Mouse (Mus musculus) forebrain, postnatal 0 days (tissue): ENCODE data around the gene Gatad2a. TPM values are rescaled to one million over a fixed set of nuclear protein-coding genes. Genes with fewer than 3 reads are reported as not detected.
A peak's percentile ranks its signal among the peaks of the same experiment; 100 is the strongest.

Source experiments
- ATAC-seq: fragments of 200-750 bp; cut with Nextera tagmentation; 2 replicates; pipeline ENCODE4 v1.8.0; 2017; ENCODE audit warnings: mild to moderate bottlenecking, moderate library complexity
- DNase-seq: peaks from one replicate; pipeline ENCODE4 v3.0.0-alpha.2; 2015
- H3K27ac ChIP-seq: fragments of 300-500 bp; sonication (generic); 2 replicates; pipeline ENCODE4 v1.5.1; 2014; ENCODE audit warnings: low read depth, mild to moderate bottlenecking, antibody characterized with exemption, low read length, moderate library complexity, mixed read lengths
- H3K27me3 ChIP-seq: fragments of 300-500 bp; sonication (generic); 2 replicates; pipeline ENCODE4 v1.6.1; 2014; ENCODE audit warnings: mild to moderate bottlenecking, low read length, mixed read lengths; ENCODE audit not compliant: insufficient read depth
- H3K36me3 ChIP-seq: fragments of 300-500 bp; sonication (generic); 2 replicates; pipeline ENCODE4 v1.6.1; 2014; ENCODE audit warnings: mild to moderate bottlenecking, moderate library complexity; ENCODE audit not compliant: insufficient read depth
- H3K4me1 ChIP-seq: fragments of 300-500 bp; sonication (generic); 2 replicates; pipeline ENCODE4 v1.6.1; 2014; ENCODE audit warnings: antibody characterized with exemption; ENCODE audit not compliant: insufficient read depth
- H3K4me2 ChIP-seq: fragments of 300-500 bp; sonication (generic); 2 replicates; pipeline ENCODE4 v1.6.1; 2014; ENCODE audit warnings: low read depth, mild to moderate bottlenecking, moderate library complexity
- H3K4me3 ChIP-seq: fragments of 300-500 bp; sonication (generic); 2 replicates; pipeline ENCODE4 v1.5.1; 2014; ENCODE audit warnings: low read depth, low read length, mixed read lengths
- H3K9ac ChIP-seq: fragments of 300-500 bp; sonication (generic); 2 replicates; pipeline ENCODE4 v1.6.1; 2014; ENCODE audit warnings: mild to moderate bottlenecking
- H3K9me3 ChIP-seq: fragments of 300-500 bp; sonication (generic); 2 replicates; pipeline ENCODE4 v1.6.1; 2016; ENCODE audit warnings: low read length
- CTCF ChIP-seq: sonication (generic); IDR thresholded peaks from 2 replicates; pipeline ENCODE4 v1.5.1; 2016; ENCODE audit warnings: antibody characterized with exemption, control low read depth, low read depth
- WGBS: fragments of 180-500 bp; shearing (Covaris S2); extraction: QIAGEN DNeasy Blood & Tissue Kit; methylation state at CpG from one replicate; pipeline ENCODE4 v1.1.7; 2014; 5-methylcytosine and 5-hydroxymethylcytosine counted together
- polyA plus RNA-seq: library from polyadenylated mRNA; unstranded; fragments of >200 nt; fragmentation: Nextera tagmentation; extraction: Ambion mirVana; gene quantifications from 2 replicates; pipeline ENCODE4 v1.2.1, GENCODE M21; 2015
- total RNA-seq: library from RNA; depleted of rRNA; stranded (reverse); fragments of >200 nt; gene quantifications from 2 replicates; pipeline ENCODE4 v1.2.3, GENCODE M21; 2014; rRNA removed

The Gatad2a gene
- total RNA-seq, result 22.9 and 27.8 TPM in 2 replicates
- 21.7 and 24.9 TPM in 2 replicates for polyA plus RNA-seq

DNA sequence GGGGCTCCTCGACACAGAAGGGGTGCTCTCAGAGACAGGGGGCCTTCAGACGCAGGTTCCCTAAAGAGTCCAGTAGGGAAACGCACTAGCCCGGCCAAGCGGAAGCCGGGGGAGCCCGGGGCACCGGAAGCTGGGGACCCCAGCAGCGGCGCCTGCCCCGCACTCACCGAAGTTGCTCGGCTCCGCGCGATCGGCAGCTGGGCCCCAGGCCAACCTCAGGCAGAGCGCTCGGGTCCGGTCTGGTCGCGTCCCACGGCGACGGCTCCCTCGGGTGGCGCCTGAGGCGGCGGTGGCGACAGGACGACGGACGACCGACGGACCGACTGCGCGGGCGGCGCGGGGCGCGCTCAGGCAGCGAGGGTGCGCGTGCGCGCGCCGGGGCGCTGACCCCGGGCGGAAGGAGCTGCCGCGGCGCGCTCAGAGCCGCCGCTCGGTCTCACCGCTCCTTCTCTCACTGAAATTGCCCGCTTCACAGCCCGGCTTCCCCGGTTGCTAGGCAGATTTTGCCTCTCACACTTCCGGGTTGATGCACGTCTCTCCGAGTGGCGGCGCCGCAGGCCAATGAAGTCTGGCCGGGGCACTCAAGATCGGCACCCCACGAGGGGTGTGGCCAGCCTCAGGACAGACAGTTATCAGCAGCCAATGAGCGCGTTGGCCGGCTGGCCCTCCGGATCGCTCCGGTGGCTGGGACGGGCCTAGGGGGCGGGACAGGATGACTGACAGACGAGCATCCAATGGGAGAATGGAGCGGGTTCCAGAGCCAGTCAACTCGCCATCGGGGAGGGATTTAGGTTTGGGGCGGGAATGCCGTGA is at the start of gene Gatad2a:
Gatad2a (minus strand) TSS at position 609 of the 813 bp plus-strand sequence.
- TF ChIP-seq CTCF, result peak; percentile 45; the same call in 1 of the 2 replicates

GRCm38 (mm10) chr8:70043996-70044395 is 47.8 kb upstream of the Gatad2a start:
- DNase-seq, result no peak
- Histone ChIP-seq H3K9me3 (no peaks in the 10 kb centered on the region), H3K4me1 (peaks cover 27% of the 10 kb centered on the region), H3K36me3 (peaks cover 14% of the 10 kb centered on the region), H3K27ac (no peak overlapping the region), H3K4me3 (peak overlapping the region; percentile 85; the same call in 1 of the 2 replicates), H3K27me3 (no peaks in the 10 kb centered on the region), H3K9ac (peak overlapping the region; percentile 99; the same call in 1 of the 2 replicates), H3K4me2 (peak overlapping the region; percentile 84)
- no peak for TF ChIP-seq CTCF
- ATAC-seq, result no peak
- WGBS, result 90% methylated on average over 5 of the region's 5 CpGs

More for the DNA sequence above, at the start of gene Gatad2a:
- Histone ChIP-seq H3K4me1 (0 out of 2 replicates have a peak, but pooled peaks cover 6% of the 10 kb centered on the region), H3K9me3 (no peaks in the 10 kb centered on the region), H3K36me3 (no peaks in the 10 kb centered on the region), H3K9ac (peak within 1 kb of the TSS; percentile 77), H3K4me3 (peak within 1 kb of the TSS; percentile 83), H3K4me2 (peak within 1 kb of the TSS; percentile 91), H3K27ac (peak within 1 kb of the TSS; percentile 83), H3K27me3 (no peaks in the 10 kb centered on the region)
- ATAC-seq, result peak; percentile 99
- 1% methylated on average over 74 of the region's 87 CpGs for WGBS
- peak; percentile 99 for DNase-seq

GRCm38 (mm10) chr8:70042583-70043455 is 46.6 kb upstream of the Gatad2a start, which contains the start of the genes Mau2 and Sugp1:
Mau2 (minus strand) TSS chr8:70042734.
Sugp1 (plus strand) TSS chr8:70042813.
- peak; percentile 98 for DNase-seq
- Histone ChIP-seq H3K4me1 (peaks cover 27% of the 10 kb centered on the region), H3K27ac (peak within 1 kb of the TSS; percentile 90), H3K9me3 (no peaks in the 10 kb centered on the region), H3K4me2 (peak within 1 kb of the TSS; percentile 84), H3K9ac (peak within 1 kb of the TSS; percentile 99), H3K36me3 (peaks cover 4% of the 10 kb centered on the region; the same call in 1 of the 2 replicates), H3K27me3 (no peaks in the 10 kb centered on the region), H3K4me3 (peak within 1 kb of the TSS; percentile 85)
- WGBS, result under 1% methylated on average over 65 of the region's 65 CpGs
- TF ChIP-seq CTCF, result no peak
- ATAC-seq, result peak; percentile 98

- WGBS, result 4% methylated on average over 47 of the region's 47 CpGs
- Histone ChIP-seq H3K27me3 (no peaks in the 10 kb centered on the region), H3K4me1 (peaks cover 27% of the 10 kb centered on the region), H3K9me3 (no peaks in the 10 kb centered on the region), H3K4me2 (peak overlapping the region; percentile 74), H3K27ac (peak overlapping the region; percentile 90), H3K36me3 (peaks cover 8% of the 10 kb centered on the region), H3K9ac (peak overlapping the region; percentile 99), H3K4me3 (peak overlapping the region; percentile 85)
- peak; percentile 5; the same call in 1 of the 2 replicates for ATAC-seq
- no peak for TF ChIP-seq CTCF
- DNase-seq, result no peak
Observed at GRCm38 (mm10) chr8:70041885-70042546, 45.8 kb upstream of the Gatad2a start.

DNA sequence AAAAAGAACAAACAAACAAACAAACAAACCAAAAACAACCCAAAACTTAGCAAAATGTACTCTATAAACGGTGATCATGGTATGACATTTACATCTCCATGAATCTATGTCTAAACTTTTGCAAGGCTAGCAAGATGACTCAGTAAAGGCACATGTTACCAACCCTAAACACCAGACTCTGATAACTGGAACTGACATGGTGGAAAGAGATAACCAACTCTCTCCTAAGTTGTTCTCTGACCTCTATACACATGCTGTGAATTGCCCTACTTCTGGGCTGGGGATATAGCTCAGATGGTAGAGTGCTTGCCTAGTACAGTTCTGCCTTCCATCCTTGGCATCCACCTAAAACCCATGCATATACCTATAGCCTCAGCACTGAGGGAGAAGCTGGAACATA is 41.8 kb upstream of the Gatad2a start:
- no peaks in the 10 kb centered on the region for H3K27me3 ChIP-seq
- H3K4me1 ChIP-seq, result peaks cover 18% of the 10 kb centered on the region
- no peak for TF ChIP-seq CTCF
- ATAC-seq, result no peak
- H3K9me3 ChIP-seq, result no peaks in the 10 kb centered on the region
- no peak overlapping the region for H3K9ac ChIP-seq
- WGBS, result 93% methylated on average over 1 of the region's 1 CpGs
- no peak for DNase-seq
- H3K4me2 ChIP-seq, result no peak overlapping the region
- H3K36me3 ChIP-seq, result peaks cover 12% of the 10 kb centered on the region
- H3K27ac ChIP-seq, result no peak overlapping the region
- no peak overlapping the region for H3K4me3 ChIP-seq

- 100% methylated on average over 1 of the region's 1 CpGs for WGBS
- H3K4me2 ChIP-seq, result no peak overlapping the region
- no peaks in the 10 kb centered on the region for H3K27me3 ChIP-seq
- no peak overlapping the region for H3K4me3 ChIP-seq
- DNase-seq (no peak), ATAC-seq (no peak)
- H3K36me3 ChIP-seq, result peaks cover 73% of the 10 kb centered on the region
- H3K4me1 ChIP-seq, result no peaks in the 10 kb centered on the region
- H3K27ac ChIP-seq, result no peak overlapping the region
- no peak overlapping the region for H3K9ac ChIP-seq
- no peaks in the 10 kb centered on the region for H3K9me3 ChIP-seq
- TF ChIP-seq CTCF, result no peak
Observed at GRCm38 (mm10) chr8:70030255-70030654, 34.1 kb upstream of the Gatad2a start.
